Mouse (Mus musculus) small intestine, adult 2 months (tissue): ENCODE data around the gene Nubp2.

Experiments used
- CTCF ChIP-seq: fragments of 200-500 bp; IDR thresholded peaks from 2 replicates; pipeline ENCODE4 v1.5.1; 2012; ENCODE audit warnings: low read depth, mild to moderate bottlenecking, control low read depth, inconsistent platforms, low read length, moderate library complexity, mixed read lengths; ENCODE audit not compliant: insufficient replicate concordance, insufficient read length; ENCODE audit errors: extremely low read depth
- POLR2A ChIP-seq: fragments of 200-500 bp; IDR thresholded peaks from 2 replicates; pipeline ENCODE4 v1.6.1; 2012; ENCODE audit warnings: low read depth, mild to moderate bottlenecking, control low read depth, inconsistent platforms, low read length, moderate library complexity

- TF ChIP-seq CTCF = no peak
- TF ChIP-seq POLR2A = no peak
Observed at GRCm38 (mm10) chr17:24867914-24868313, 18.2 kb downstream of the Nubp2 start.
